Mouse (Mus musculus) lung, embryonic 15.5 days (tissue): ENCODE measurements around the gene Krt36. TPM values are rescaled to one million over a fixed set of nuclear protein-coding genes. Genes with fewer than 3 reads are reported as not detected.

Experiments
- ATAC-seq: fragments of 200-750 bp; cut with Nextera tagmentation; 2 replicates; pipeline ENCODE4 v1.8.0; 2017; ENCODE audit warnings: moderate number of reproducible peaks, borderline replicate concordance; ENCODE audit not compliant: low FRiP score, low TSS enrichment; ENCODE audit errors: extremely low read depth
- H3K27ac ChIP-seq: fragments of 300-500 bp; sonication (generic); 2 replicates; pipeline ENCODE4 v1.5.1; 2015; ENCODE audit warnings: moderate library complexity, mild to moderate bottlenecking, inconsistent platforms
- H3K27me3 ChIP-seq: fragments of 300-500 bp; sonication (generic); 2 replicates; pipeline ENCODE4 v1.6.1; 2015; ENCODE audit warnings: inconsistent platforms
- H3K36me3 ChIP-seq: fragments of 300-500 bp; sonication (generic); 2 replicates; pipeline ENCODE4 v1.6.1; 2015; ENCODE audit warnings: inconsistent platforms
- H3K4me1 ChIP-seq: fragments of 300-500 bp; sonication (generic); 2 replicates; pipeline ENCODE4 v1.6.1; 2015; ENCODE audit warnings: inconsistent platforms
- H3K4me2 ChIP-seq: fragments of 300-500 bp; sonication (generic); 2 replicates; pipeline ENCODE4 v1.6.1; 2015; ENCODE audit warnings: inconsistent platforms, mild to moderate bottlenecking, moderate library complexity
- H3K4me3 ChIP-seq: fragments of 300-500 bp; sonication (generic); 2 replicates; pipeline ENCODE4 v1.5.1; 2015; ENCODE audit warnings: mild to moderate bottlenecking, inconsistent platforms
- H3K9ac ChIP-seq: fragments of 300-500 bp; sonication (generic); 2 replicates; pipeline ENCODE4 v1.6.1; 2015; ENCODE audit warnings: inconsistent platforms
- H3K9me3 ChIP-seq: fragments of 300-500 bp; sonication (generic); 2 replicates; pipeline ENCODE4 v1.6.1; 2016; ENCODE audit warnings: inconsistent platforms
- WGBS: fragments of 180-500 bp; shearing (Covaris S2); methylation state at CpG from one replicate; pipeline ENCODE4 v1.1.7; 2015; 5-methylcytosine and 5-hydroxymethylcytosine counted together
- polyA plus RNA-seq: library from polyadenylated mRNA; unstranded; fragments of >200 nt; fragmentation: Nextera tagmentation; extraction: Ambion mirVana; gene quantifications from 2 replicates; pipeline ENCODE4 v1.2.1, GENCODE M21; 2015

Gene Krt36
- polyA plus RNA-seq, 1 experiment from 2014 or later = 0.20 TPM

- Histone ChIP-seq H3K27ac (no peak overlapping the region), H3K4me2 (no peak overlapping the region), H3K9ac (no peak overlapping the region), H3K36me3 (no peaks in the 10 kb centered on the region), H3K4me1 (0 out of 2 replicates have a peak, but pooled peaks cover 2% of the 10 kb centered on the region), H3K4me3 (no peak overlapping the region), H3K27me3 (no peaks in the 10 kb centered on the region), H3K9me3 (no peaks in the 10 kb centered on the region)
- 64% methylated on average over 7 of the region's 7 CpGs for WGBS
- no peak for ATAC-seq
Measured at GRCm38 (mm10) chr11:100124901-100125300, 19.5 kb upstream of the Krt36 start.

GRCm38 (mm10) chr11:100121466-100121865 lies 16.0 kb upstream of the Krt36 start, which contains the start of gene Krt13:
TSS of gene Krt13 (minus strand) at chr11:100121566.
- Histone ChIP-seq H3K36me3 (no peaks in the 10 kb centered on the region), H3K27me3 (no peaks in the 10 kb centered on the region), H3K4me3 (no peak within 1 kb of the TSS), H3K27ac (no peak within 1 kb of the TSS), H3K9me3 (no peaks in the 10 kb centered on the region), H3K9ac (no peak within 1 kb of the TSS), H3K4me2 (no peak within 1 kb of the TSS), H3K4me1 (0 out of 2 replicates have a peak, but pooled peaks cover 3% of the 10 kb centered on the region)
- ATAC-seq = no peak
- 81% methylated on average over 3 of the region's 3 CpGs for WGBS

- H3K9ac ChIP-seq = no peak overlapping the region
- no peaks in the 10 kb centered on the region for H3K36me3 ChIP-seq
- ATAC-seq = no peak
- H3K4me3 ChIP-seq = no peak overlapping the region
- H3K27me3 ChIP-seq = no peaks in the 10 kb centered on the region
- no peaks in the 10 kb centered on the region for H3K9me3 ChIP-seq
- no peak overlapping the region for H3K27ac ChIP-seq
- H3K4me2 ChIP-seq = no peak overlapping the region
- WGBS = 60% methylated on average over 5 of the region's 5 CpGs
- H3K4me1 ChIP-seq = peaks cover 6% of the 10 kb centered on the region; the same call in 1 of the 2 replicates
Measured at GRCm38 (mm10) chr11:100120331-100120730, 14.9 kb upstream of the Krt36 start.

- Histone ChIP-seq H3K9ac (no peak overlapping the region), H3K4me2 (no peak overlapping the region), H3K27ac (peak overlapping the region; percentile 26; the same call in 1 of the 2 replicates), H3K9me3 (no peaks in the 10 kb centered on the region), H3K36me3 (no peaks in the 10 kb centered on the region), H3K4me1 (peaks cover 14% of the 10 kb centered on the region; the same call in 1 of the 2 replicates), H3K4me3 (no peak overlapping the region), H3K27me3 (no peaks in the 10 kb centered on the region)
- WGBS = 42% methylated on average over 2 of the region's 2 CpGs
- ATAC-seq = peak; percentile 64
Measured at GRCm38 (mm10) chr11:100113742-100114029, 8.3 kb upstream of the Krt36 start.

GRCm38 (mm10) chr11:100112935-100113741 lies 7.7 kb upstream of the Krt36 start:
- WGBS = 50% methylated on average over 11 of the region's 11 CpGs
- no peak overlapping the region for H3K9ac ChIP-seq
- no peaks in the 10 kb centered on the region for H3K27me3 ChIP-seq
- H3K9me3 ChIP-seq = no peaks in the 10 kb centered on the region
- H3K27ac ChIP-seq = peak overlapping the region; percentile 26; the same call in 1 of the 2 replicates
- no peak overlapping the region for H3K4me3 ChIP-seq
- H3K4me2 ChIP-seq = no peak overlapping the region
- H3K4me1 ChIP-seq = peaks cover 14% of the 10 kb centered on the region; the same call in 1 of the 2 replicates
- peak; percentile 7; the same call in 1 of the 2 replicates for ATAC-seq
- H3K36me3 ChIP-seq = no peaks in the 10 kb centered on the region

- ATAC-seq = no peak
Measured at GRCm38 (mm10) chr11:100102693-100103429, 2.6 kb downstream of the Krt36 start.

GRCm38 (mm10) chr11:100100391-100100790 lies 5.0 kb downstream of the Krt36 start:
- no peak overlapping the region for H3K4me3 ChIP-seq
- 78% methylated on average over 4 of the region's 4 CpGs for WGBS
- ATAC-seq = no peak
- no peak overlapping the region for H3K9ac ChIP-seq
- no peaks in the 10 kb centered on the region for H3K36me3 ChIP-seq
- H3K27me3 ChIP-seq = no peaks in the 10 kb centered on the region
- H3K4me2 ChIP-seq = no peak overlapping the region
- H3K4me1 ChIP-seq = no peaks in the 10 kb centered on the region
- H3K27ac ChIP-seq = no peak overlapping the region
- H3K9me3 ChIP-seq = no peaks in the 10 kb centered on the region

More at GRCm38 (mm10) chr11:100102693-100103429, 2.6 kb downstream of the Krt36 start:
- Histone ChIP-seq H3K9ac (no peak overlapping the region), H3K27me3 (no peaks in the 10 kb centered on the region), H3K4me2 (no peak overlapping the region), H3K27ac (no peak overlapping the region), H3K4me3 (no peak overlapping the region), H3K9me3 (no peaks in the 10 kb centered on the region), H3K4me1 (no peaks in the 10 kb centered on the region), H3K36me3 (no peaks in the 10 kb centered on the region)
- WGBS = 54% methylated on average over 15 of the region's 15 CpGs

GRCm38 (mm10) chr11:100097819-100098218 lies 7.6 kb downstream of the Krt36 start:
- Histone ChIP-seq H3K4me1 (no peaks in the 10 kb centered on the region), H3K27me3 (no peaks in the 10 kb centered on the region), H3K27ac (no peak overlapping the region), H3K9ac (no peak overlapping the region), H3K9me3 (no peaks in the 10 kb centered on the region), H3K4me2 (no peak overlapping the region), H3K36me3 (no peaks in the 10 kb centered on the region), H3K4me3 (no peak overlapping the region)
- no peak for ATAC-seq
- WGBS = 50% methylated on average over 9 of the region's 9 CpGs

GRCm38 (mm10) chr11:100096141-100096540 lies 9.3 kb downstream of the Krt36 start, which contains the start of gene Krt35:
TSS of gene Krt35 (minus strand) at chr11:100096241.
- no peaks in the 10 kb centered on the region for H3K4me1 ChIP-seq
- H3K9ac ChIP-seq = no peak within 1 kb of the TSS
- no peaks in the 10 kb centered on the region for H3K9me3 ChIP-seq
- H3K27ac ChIP-seq = no peak within 1 kb of the TSS
- 83% methylated on average over 9 of the region's 9 CpGs for WGBS
- no peak within 1 kb of the TSS for H3K4me2 ChIP-seq
- ATAC-seq = no peak
- H3K36me3 ChIP-seq = no peaks in the 10 kb centered on the region
- H3K4me3 ChIP-seq = no peak within 1 kb of the TSS
- no peaks in the 10 kb centered on the region for H3K27me3 ChIP-seq

GRCm38 (mm10) chr11:100088378-100089025 lies 16.9 kb downstream of the Krt36 start:
- H3K4me1 ChIP-seq = no peaks in the 10 kb centered on the region
- no peak overlapping the region for H3K4me2 ChIP-seq
- no peak overlapping the region for H3K9ac ChIP-seq
- no peak overlapping the region for H3K4me3 ChIP-seq
- no peaks in the 10 kb centered on the region for H3K27me3 ChIP-seq
- no peaks in the 10 kb centered on the region for H3K36me3 ChIP-seq
- H3K9me3 ChIP-seq = no peaks in the 10 kb centered on the region
- H3K27ac ChIP-seq = no peak overlapping the region
- WGBS = 69% methylated on average over 7 of the region's 7 CpGs
- no peak for ATAC-seq

- Histone ChIP-seq H3K27me3 (no peaks in the 10 kb centered on the region), H3K9ac (no peak within 1 kb of the TSS), H3K27ac (no peak within 1 kb of the TSS), H3K4me3 (no peak within 1 kb of the TSS), H3K4me1 (no peaks in the 10 kb centered on the region), H3K36me3 (no peaks in the 10 kb centered on the region), H3K9me3 (no peaks in the 10 kb centered on the region), H3K4me2 (no peak within 1 kb of the TSS)
- ATAC-seq = no peak
- WGBS = 87% methylated on average over 10 of the region's 10 CpGs
Measured at GRCm38 (mm10) chr11:100087861-100088260, 17.6 kb downstream of the Krt36 start, which contains the start of gene Krt32. TSS of gene Krt32 (minus strand) at chr11:100088226.
